Mouse (Mus musculus) limb, embryonic 15.5 days (tissue): ENCODE measurements around the gene Rep15. TPM values are rescaled to one million over a fixed set of nuclear protein-coding genes. Genes with fewer than 3 reads are reported as not detected.

ENCODE experiments used
- ATAC-seq: fragments of 200-750 bp; cut with Nextera tagmentation; 2 replicates; pipeline ENCODE4 v1.8.0; 2017; ENCODE audit warnings: low read depth, moderate TSS enrichment; ENCODE audit not compliant: insufficient number of reproducible peaks, low FRiP score, low TSS enrichment
- H3K27ac ChIP-seq: fragments of 300-500 bp; sonication (generic); 2 replicates; pipeline ENCODE4 v1.5.1; 2015; ENCODE audit warnings: moderate library complexity, mild to moderate bottlenecking, inconsistent platforms
- H3K27me3 ChIP-seq: fragments of 300-500 bp; sonication (generic); 2 replicates; pipeline ENCODE4 v1.6.1; 2015; ENCODE audit warnings: inconsistent platforms
- H3K36me3 ChIP-seq: fragments of 300-500 bp; sonication (generic); 2 replicates; pipeline ENCODE4 v1.6.1; 2015; ENCODE audit warnings: inconsistent platforms
- H3K4me1 ChIP-seq: fragments of 300-500 bp; sonication (generic); 2 replicates; pipeline ENCODE4 v1.6.1; 2015; ENCODE audit warnings: inconsistent platforms
- H3K4me2 ChIP-seq: fragments of 300-500 bp; sonication (generic); 2 replicates; pipeline ENCODE4 v1.6.1; 2015; ENCODE audit warnings: mild to moderate bottlenecking, inconsistent platforms
- H3K4me3 ChIP-seq: fragments of 300-500 bp; sonication (generic); 2 replicates; pipeline ENCODE4 v1.5.1; 2015; ENCODE audit warnings: mild to moderate bottlenecking, inconsistent platforms
- H3K9ac ChIP-seq: fragments of 300-500 bp; sonication (generic); 2 replicates; pipeline ENCODE4 v1.6.1; 2015; ENCODE audit warnings: inconsistent platforms
- H3K9me3 ChIP-seq: fragments of 300-500 bp; sonication (generic); 2 replicates; pipeline ENCODE4 v1.6.1; 2016; ENCODE audit warnings: inconsistent platforms
- WGBS: fragments of 180-500 bp; shearing (Covaris S2); methylation state at CpG from one replicate; pipeline ENCODE4 v1.1.7; 2015; 5-methylcytosine and 5-hydroxymethylcytosine counted together
- polyA plus RNA-seq: library from polyadenylated mRNA; unstranded; fragments of >200 nt; fragmentation: Nextera tagmentation; extraction: Ambion mirVana; gene quantifications from 2 replicates; pipeline ENCODE4 v1.2.1, GENCODE M21; 2015

Gene Rep15
- polyA plus RNA-seq, 1 experiment from 2014 or later, result 1.2 TPM

- Histone ChIP-seq H3K27me3 (no peaks in the 10 kb centered on the region), H3K9ac (no peak overlapping the region), H3K27ac (0 out of 2 replicates have a peak overlapping the region, but pooled peaks have one; percentile 23), H3K4me3 (no peak overlapping the region), H3K36me3 (peaks cover 61% of the 10 kb centered on the region), H3K4me1 (no peaks in the 10 kb centered on the region), H3K4me2 (no peak overlapping the region), H3K9me3 (no peaks in the 10 kb centered on the region)
- ATAC-seq, result no peak
- 53% methylated on average over 6 of the region's 6 CpGs for WGBS
Measured at GRCm38 (mm10) chr6:147011555-147011954, 20.8 kb upstream of the Rep15 start.

- Histone ChIP-seq H3K27ac (no peak overlapping the region), H3K9me3 (no peaks in the 10 kb centered on the region), H3K36me3 (peaks cover 60% of the 10 kb centered on the region), H3K4me1 (no peaks in the 10 kb centered on the region), H3K27me3 (no peaks in the 10 kb centered on the region), H3K4me3 (no peak overlapping the region), H3K4me2 (no peak overlapping the region), H3K9ac (no peak overlapping the region)
- 59% methylated on average over 6 of the region's 6 CpGs for whole genome bisulfite sequencing
- no peak for ATAC-seq
Measured at GRCm38 (mm10) chr6:147011977-147012376, 20.4 kb upstream of the Rep15 start.

- H3K4me3 ChIP-seq, result no peak overlapping the region
- H3K4me2 ChIP-seq, result no peak overlapping the region
- 77% methylated on average over 1 of the region's 1 CpGs for WGBS
- no peaks in the 10 kb centered on the region for H3K27me3 ChIP-seq
- ATAC-seq, result no peak
- H3K27ac ChIP-seq, result no peak overlapping the region
- H3K36me3 ChIP-seq, result peaks cover 56% of the 10 kb centered on the region
- no peaks in the 10 kb centered on the region for H3K4me1 ChIP-seq
- H3K9ac ChIP-seq, result no peak overlapping the region
- no peaks in the 10 kb centered on the region for H3K9me3 ChIP-seq
Measured at GRCm38 (mm10) chr6:147013546-147013945, 18.8 kb upstream of the Rep15 start.

GRCm38 (mm10) chr6:147017906-147018305 lies 14.5 kb upstream of the Rep15 start:
- peaks cover 75% of the 10 kb centered on the region for H3K36me3 ChIP-seq

GRCm38 (mm10) chr6:147018364-147018763 lies 14.0 kb upstream of the Rep15 start:
- no peak overlapping the region for H3K4me3 ChIP-seq
- H3K9ac ChIP-seq, result no peak overlapping the region
- no peaks in the 10 kb centered on the region for H3K9me3 ChIP-seq
- H3K4me1 ChIP-seq, result no peaks in the 10 kb centered on the region
- ATAC-seq, result no peak
- H3K27ac ChIP-seq, result no peak overlapping the region
- WGBS, result 93% methylated on average over 5 of the region's 5 CpGs
- no peak overlapping the region for H3K4me2 ChIP-seq
- no peaks in the 10 kb centered on the region for H3K27me3 ChIP-seq
- peaks cover 75% of the 10 kb centered on the region for H3K36me3 ChIP-seq

More at GRCm38 (mm10) chr6:147017906-147018305, 14.5 kb upstream of the Rep15 start:
- 82% methylated on average over 4 of the region's 4 CpGs for WGBS
- Histone ChIP-seq H3K27me3 (no peaks in the 10 kb centered on the region), H3K4me2 (no peak overlapping the region), H3K4me1 (no peaks in the 10 kb centered on the region), H3K4me3 (no peak overlapping the region), H3K9me3 (no peaks in the 10 kb centered on the region), H3K9ac (no peak overlapping the region), H3K27ac (no peak overlapping the region)
- no peak for ATAC-seq

GRCm38 (mm10) chr6:147021181-147021580 lies 11.2 kb upstream of the Rep15 start:
- Histone ChIP-seq H3K9ac (no peak overlapping the region), H3K27ac (no peak overlapping the region), H3K4me1 (no peaks in the 10 kb centered on the region), H3K4me2 (no peak overlapping the region), H3K4me3 (no peak overlapping the region), H3K36me3 (peaks cover 65% of the 10 kb centered on the region), H3K9me3 (no peaks in the 10 kb centered on the region), H3K27me3 (no peaks in the 10 kb centered on the region)
- 85% methylated on average over 5 of the region's 5 CpGs for WGBS
- ATAC-seq, result no peak

- Histone ChIP-seq H3K4me2 (no peak overlapping the region), H3K9me3 (no peaks in the 10 kb centered on the region), H3K27ac (no peak overlapping the region), H3K4me3 (no peak overlapping the region), H3K9ac (no peak overlapping the region), H3K27me3 (no peaks in the 10 kb centered on the region), H3K36me3 (peaks cover 71% of the 10 kb centered on the region), H3K4me1 (no peaks in the 10 kb centered on the region)
- WGBS, result 84% methylated on average over 16 of the region's 16 CpGs
- no peak for ATAC-seq
Measured at GRCm38 (mm10) chr6:147022375-147023132, 9.8 kb upstream of the Rep15 start.

- WGBS, result 78% methylated on average over 2 of the region's 2 CpGs
- ATAC-seq, result no peak
- Histone ChIP-seq H3K4me2 (no peak overlapping the region), H3K27ac (no peak overlapping the region), H3K9me3 (no peaks in the 10 kb centered on the region), H3K36me3 (peaks cover 72% of the 10 kb centered on the region), H3K9ac (no peak overlapping the region), H3K4me1 (no peaks in the 10 kb centered on the region), H3K4me3 (no peak overlapping the region), H3K27me3 (no peaks in the 10 kb centered on the region)
Measured at GRCm38 (mm10) chr6:147023133-147023395, 9.3 kb upstream of the Rep15 start.

GRCm38 (mm10) chr6:147023568-147023967 lies 8.8 kb upstream of the Rep15 start:
- peaks cover 74% of the 10 kb centered on the region for H3K36me3 ChIP-seq

GRCm38 (mm10) chr6:147024761-147025160 lies 7.6 kb upstream of the Rep15 start:
- ATAC-seq, result no peak
- peaks cover 77% of the 10 kb centered on the region for H3K36me3 ChIP-seq
- no peaks in the 10 kb centered on the region for H3K27me3 ChIP-seq
- no peak overlapping the region for H3K4me2 ChIP-seq
- H3K4me1 ChIP-seq, result no peaks in the 10 kb centered on the region
- WGBS, result 89% methylated on average over 3 of the region's 3 CpGs
- no peak overlapping the region for H3K9ac ChIP-seq
- no peak overlapping the region for H3K27ac ChIP-seq
- H3K9me3 ChIP-seq, result no peaks in the 10 kb centered on the region
- no peak overlapping the region for H3K4me3 ChIP-seq

More at GRCm38 (mm10) chr6:147023568-147023967, 8.8 kb upstream of the Rep15 start:
- Histone ChIP-seq H3K4me2 (no peak overlapping the region), H3K9me3 (no peaks in the 10 kb centered on the region), H3K27ac (no peak overlapping the region), H3K9ac (no peak overlapping the region), H3K4me1 (no peaks in the 10 kb centered on the region), H3K27me3 (no peaks in the 10 kb centered on the region), H3K4me3 (no peak overlapping the region)
- ATAC-seq, result no peak

- Histone ChIP-seq H3K27ac (no peak overlapping the region), H3K36me3 (peaks cover 81% of the 10 kb centered on the region), H3K27me3 (no peaks in the 10 kb centered on the region), H3K4me1 (no peaks in the 10 kb centered on the region), H3K9me3 (no peaks in the 10 kb centered on the region), H3K9ac (no peak overlapping the region), H3K4me2 (no peak overlapping the region), H3K4me3 (no peak overlapping the region)
- ATAC-seq, result no peak
- WGBS, result 89% methylated on average over 2 of the region's 2 CpGs
Measured at GRCm38 (mm10) chr6:147028396-147028795, 4.0 kb upstream of the Rep15 start.

GRCm38 (mm10) chr6:147029591-147029990 lies 2.8 kb upstream of the Rep15 start:
- 94% methylated on average over 9 of the region's 9 CpGs for WGBS
- Histone ChIP-seq H3K27me3 (no peaks in the 10 kb centered on the region), H3K27ac (no peak overlapping the region), H3K9ac (no peak overlapping the region), H3K36me3 (peaks cover 84% of the 10 kb centered on the region), H3K4me2 (no peak overlapping the region), H3K9me3 (no peaks in the 10 kb centered on the region), H3K4me3 (no peak overlapping the region), H3K4me1 (no peaks in the 10 kb centered on the region)
- no peak for ATAC-seq
